Mouse (Mus musculus) megakaryocyte-erythroid progenitor cell, adult 5 weeks (primary cell): ENCODE results near the gene Olfr1339. TPM values are rescaled to one million over a fixed set of nuclear protein-coding genes. Genes with fewer than 3 reads are reported as not detected.

Experiments
- polyA plus RNA-seq: library from polyadenylated mRNA; stranded (reverse); fragments of >175 nt; gene quantifications from 2 replicates; pipeline ENCODE4 v1.2.3, GENCODE M21; 2012

Olfr1339 gene
- not detected in 2 replicates for polyA plus RNA-seq

GRCm38 (mm10) chr4:118731875-118732274, at the start of gene Olfr1339:
Gene Olfr1339 (plus strand): TSS chr4:118732175.

GRCm38 (mm10) chr4:118692412-118692973, 39.5 kb upstream of the Olfr1339 start, which contains the start of gene Olfr1342:
Gene Olfr1342 (minus strand): TSS chr4:118692756.

GRCm38 (mm10) chr4:118703223-118703622, 28.8 kb upstream of the Olfr1339 start, which contains the start of gene Olfr1341:
Gene Olfr1341 (plus strand): TSS chr4:118703523.

GRCm38 (mm10) chr4:118719838-118720237, 12.1 kb upstream of the Olfr1339 start, which contains the start of gene Olfr1340:
Gene Olfr1340 (plus strand): TSS chr4:118720138.

GRCm38 (mm10) chr4:118758637-118759036, 26.7 kb downstream of the Olfr1339 start, which contains the start of gene Olfr1338:
Gene Olfr1338 (minus strand): TSS chr4:118758737.

GRCm38 (mm10) chr4:118782486-118782885, 50.5 kb downstream of the Olfr1339 start, which contains the start of gene Olfr1337:
Gene Olfr1337 (minus strand): TSS chr4:118782586.

Other genes starting within 250 kb of the Olfr1339 start
- 19.4 and 28.6 TPM in 2 replicates for gene Tie1, start 242.1 kb upstream of the Olfr1339 start, polyA plus RNA-seq
- 0.40 and 0.70 TPM in 2 replicates for gene 2610528J11Rik, start 205.2 kb upstream of the Olfr1339 start, polyA plus RNA-seq
- 0.21 and 0.51 TPM in 2 replicates for gene Tmem125, start 188.1 kb upstream of the Olfr1339 start, polyA plus RNA-seq
- gene Cfap57, start 111.4 kb upstream of the Olfr1339 start, polyA plus RNA-seq = 0.15 and 0.48 TPM in 2 replicates
- 22.2 and 32.5 TPM in 2 replicates for gene Ebna1bp2, start 111.4 kb upstream of the Olfr1339 start, polyA plus RNA-seq
- not detected in 2 replicates for gene Olfr62, start 73.2 kb upstream of the Olfr1339 start, polyA plus RNA-seq
- not detected in 2 replicates for gene Olfr1342, start 39.4 kb upstream of the Olfr1339 start, polyA plus RNA-seq
- gene Olfr1341, start 28.7 kb upstream of the Olfr1339 start, polyA plus RNA-seq = not detected in 2 replicates
- gene Olfr1340, start 12.0 kb upstream of the Olfr1339 start, polyA plus RNA-seq = not detected in 2 replicates
- gene Olfr1338, start 26.6 kb downstream of the Olfr1339 start, polyA plus RNA-seq = 0.02 TPM in 1 of 2 replicates, not detected in the other
- not detected in 2 replicates for gene Olfr1337, start 50.4 kb downstream of the Olfr1339 start, polyA plus RNA-seq
- not detected in 2 replicates for gene Olfr1335, start 77.8 kb downstream of the Olfr1339 start, polyA plus RNA-seq
- gene Olfr1333, start 104.1 kb downstream of the Olfr1339 start, polyA plus RNA-seq = not detected in 2 replicates
- not detected in 2 replicates for gene Olfr1331, start 132.5 kb downstream of the Olfr1339 start, polyA plus RNA-seq
- gene Olfr1330, start 156.4 kb downstream of the Olfr1339 start, polyA plus RNA-seq = not detected in 2 replicates
- gene Olfr1329, start 185.3 kb downstream of the Olfr1339 start, polyA plus RNA-seq = not detected in 2 replicates
- not detected in 2 replicates for gene Olfr1328, start 206.4 kb downstream of the Olfr1339 start, polyA plus RNA-seq
- 0.09 TPM in 1 of 2 replicates, not detected in the other for gene Lao1, start 229.4 kb downstream of the Olfr1339 start, polyA plus RNA-seq